Mouse (Mus musculus): ENCODE data around the gene Filip1l.

DNA sequence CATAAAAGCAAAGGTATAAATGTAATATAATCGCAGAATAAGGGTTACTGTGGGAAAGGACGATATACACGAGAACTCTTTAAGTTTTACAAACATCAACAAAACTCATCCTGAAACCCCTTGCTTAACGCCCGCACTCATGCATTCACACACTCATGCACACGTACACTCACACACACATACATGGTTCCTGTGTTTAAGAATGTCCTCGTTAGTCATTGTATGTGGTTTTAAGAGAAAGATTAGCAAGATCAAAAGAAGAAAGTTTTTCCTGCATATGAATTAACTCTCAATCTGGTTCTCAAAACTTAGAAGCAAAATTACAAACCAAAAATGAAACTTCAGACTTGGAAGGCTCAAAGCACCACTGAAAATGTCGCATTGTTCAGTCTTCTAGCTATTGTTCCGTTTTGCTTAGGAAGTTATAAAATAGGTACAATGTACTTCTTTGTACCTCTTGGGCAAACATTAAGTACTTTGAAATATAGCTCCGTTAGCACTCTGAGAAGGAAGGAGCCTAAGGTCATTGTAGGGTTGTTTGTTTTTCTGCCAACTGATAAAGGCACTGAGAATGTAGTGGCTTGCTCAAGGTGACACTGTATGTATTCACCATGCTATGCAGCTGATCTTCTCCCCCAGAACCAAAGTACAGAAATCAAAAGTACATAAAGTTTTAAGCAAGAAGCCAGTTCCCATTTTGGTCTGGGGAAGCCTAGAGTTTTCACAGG, 142.7 kb downstream of the Filip1l start:
- TF ChIP-seq CTCF (conservative IDR thresholded peaks at IDR 0.05; ENCODE audit: insufficient read depth, insufficient read length, low read depth, low read length): no peak
- no peak for TF ChIP-seq POLR2A (IDR thresholded peaks at IDR 0.05; ENCODE audit: low read depth, low read length)

Measured in kidney, adult 2 months (tissue).